Mouse (Mus musculus): ENCODE results near the gene Babam2.

- TF ChIP-seq CTCF (IDR thresholded peaks at IDR 0.05) (no peak), POLR2A (IDR thresholded peaks at IDR 0.05; ENCODE audit: insufficient read depth, low read depth, low read length) (no peak), EP300 (IDR thresholded peaks at IDR 0.05; ENCODE audit: insufficient read depth, low read depth, low read length) (no peak)
Measured at GRCm38 (mm10) chr5:31949389-31949788, 251.9 kb downstream of the Babam2 start.
